Mouse (Mus musculus): ENCODE results near the gene Tmem132a. TPM values are rescaled to one million over a fixed set of nuclear protein-coding genes. Genes with fewer than 3 reads are reported as not detected.

The Tmem132a gene
- polyA plus RNA-seq, 1 experiment from 2014 or later: 51.4 TPM

GRCm38 (mm10) chr19:10900315-10900714, 30.6 kb upstream of the Tmem132a start:
- no peak for ATAC-seq (ENCODE audit: extremely low read depth, insufficient number of reproducible peaks, low FRiP score, low TSS enrichment)
- Histone ChIP-seq H3K4me3 (no peak overlapping the region), H3K9me3 (no peaks in the 10 kb centered on the region), H3K4me2 (no peak overlapping the region), H3K27ac (replicated peaks) (no peak overlapping the region), H3K9ac (no peak overlapping the region), H3K27me3 (replicated peaks) (no peaks in the 10 kb centered on the region), H3K4me1 (peaks cover 42% of the 10 kb centered on the region), H3K36me3 (peaks cover 80% of the 10 kb centered on the region)
- WGBS: 64% methylated on average over 6 of the region's 6 CpGs

- ATAC-seq (ENCODE audit: extremely low read depth, insufficient number of reproducible peaks, low FRiP score, low TSS enrichment): no peak
- Histone ChIP-seq H3K36me3 (peaks cover 52% of the 10 kb centered on the region), H3K4me1 (peaks cover 34% of the 10 kb centered on the region), H3K4me2 (peak overlapping the region; percentile 76), H3K9me3 (no peaks in the 10 kb centered on the region), H3K27me3 (replicated peaks) (no peaks in the 10 kb centered on the region), H3K27ac (replicated peaks) (peak overlapping the region; percentile 57; the same call in 1 of the 2 replicates), H3K9ac (peak overlapping the region; percentile 96), H3K4me3 (peak overlapping the region; percentile 94; the same call in 1 of the 2 replicates)
- WGBS: 71% methylated on average over 8 of the region's 8 CpGs
These were observed 27.8 kb upstream of the Tmem132a start for GRCm38 (mm10) chr19:10897491-10897890.

- no peak for ATAC-seq (ENCODE audit: extremely low read depth, insufficient number of reproducible peaks, low FRiP score, low TSS enrichment)
- Histone ChIP-seq H3K9ac (peak overlapping the region; percentile 96), H3K36me3 (peaks cover 46% of the 10 kb centered on the region), H3K9me3 (no peaks in the 10 kb centered on the region), H3K27me3 (replicated peaks) (no peaks in the 10 kb centered on the region), H3K4me2 (peak overlapping the region; percentile 76), H3K27ac (replicated peaks) (peak overlapping the region; percentile 57), H3K4me1 (peaks cover 34% of the 10 kb centered on the region), H3K4me3 (peak overlapping the region; percentile 94)
- 40% methylated on average over 7 of the region's 7 CpGs for WGBS
These were observed 27.1 kb upstream of the Tmem132a start for GRCm38 (mm10) chr19:10896849-10897248.

- peak overlapping the region; percentile 96 for H3K27ac ChIP-seq (replicated peaks)
- WGBS: 2% methylated on average over 16 of the region's 16 CpGs
- H3K9me3 ChIP-seq: no peaks in the 10 kb centered on the region
- H3K36me3 ChIP-seq: peaks cover 34% of the 10 kb centered on the region
- peak overlapping the region; percentile 96 for H3K9ac ChIP-seq
- H3K4me3 ChIP-seq: peak overlapping the region; percentile 94
- H3K27me3 ChIP-seq (replicated peaks): no peaks in the 10 kb centered on the region
- peak overlapping the region; percentile 76 for H3K4me2 ChIP-seq
- H3K4me1 ChIP-seq: peaks cover 35% of the 10 kb centered on the region
- no peak for ATAC-seq (ENCODE audit: extremely low read depth, insufficient number of reproducible peaks, low FRiP score, low TSS enrichment)
These were observed 26.0 kb upstream of the Tmem132a start for GRCm38 (mm10) chr19:10895708-10896107.

DNA sequence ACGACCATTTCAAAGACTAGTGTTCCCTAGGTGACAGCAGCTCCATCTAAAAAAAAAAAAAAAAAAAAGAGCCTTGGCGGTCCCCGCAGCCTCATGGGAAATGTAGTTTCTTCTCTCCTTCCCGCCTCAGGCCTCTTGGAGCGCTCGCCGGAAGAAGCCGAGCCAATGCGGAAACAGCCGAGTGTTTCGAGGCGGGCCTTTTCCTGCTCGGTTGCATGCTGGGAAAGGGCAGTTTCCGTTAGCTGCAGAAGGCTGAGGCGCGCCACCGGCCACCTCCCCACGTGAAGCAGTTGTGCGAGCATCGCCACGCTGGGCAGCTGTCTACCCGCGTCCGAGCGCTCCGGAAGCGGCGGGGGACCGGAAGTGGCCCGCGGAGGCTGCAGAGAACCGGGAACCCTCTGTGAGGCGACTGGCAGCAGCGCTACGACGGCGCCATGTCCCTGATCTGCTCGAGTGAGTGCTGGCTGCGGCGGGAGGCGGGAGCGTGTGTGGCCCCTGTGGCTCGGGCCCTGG, 25.3 kb upstream of the Tmem132a start, which contains the start of gene Prpf19:
Gene Prpf19, plus strand, starts transcription at position 216 of the 513 bp plus-strand sequence.
- peak within 1 kb of the TSS; percentile 94 for H3K4me3 ChIP-seq
- peak within 1 kb of the TSS; percentile 96 for H3K27ac ChIP-seq (replicated peaks)
- peaks cover 32% of the 10 kb centered on the region for H3K4me1 ChIP-seq
- peak; percentile 92 for ATAC-seq (ENCODE audit: extremely low read depth, insufficient number of reproducible peaks, low FRiP score, low TSS enrichment)
- no peaks in the 10 kb centered on the region for H3K9me3 ChIP-seq
- under 1% methylated on average over 43 of the region's 43 CpGs for WGBS
- peak within 1 kb of the TSS; percentile 76 for H3K4me2 ChIP-seq
- peaks cover 28% of the 10 kb centered on the region for H3K36me3 ChIP-seq
- peak within 1 kb of the TSS; percentile 96 for H3K9ac ChIP-seq
- no peaks in the 10 kb centered on the region for H3K27me3 ChIP-seq (replicated peaks)

GRCm38 (mm10) chr19:10892201-10892600, 22.5 kb upstream of the Tmem132a start:
- Histone ChIP-seq H3K4me3 (no peak overlapping the region), H3K9me3 (no peaks in the 10 kb centered on the region), H3K27me3 (replicated peaks) (no peaks in the 10 kb centered on the region), H3K9ac (no peak overlapping the region), H3K27ac (replicated peaks) (no peak overlapping the region), H3K4me1 (peaks cover 23% of the 10 kb centered on the region), H3K4me2 (no peak overlapping the region), H3K36me3 (no peaks in the 10 kb centered on the region)
- 83% methylated on average over 3 of the region's 3 CpGs for WGBS
- ATAC-seq (ENCODE audit: extremely low read depth, insufficient number of reproducible peaks, low FRiP score, low TSS enrichment): no peak

DNA sequence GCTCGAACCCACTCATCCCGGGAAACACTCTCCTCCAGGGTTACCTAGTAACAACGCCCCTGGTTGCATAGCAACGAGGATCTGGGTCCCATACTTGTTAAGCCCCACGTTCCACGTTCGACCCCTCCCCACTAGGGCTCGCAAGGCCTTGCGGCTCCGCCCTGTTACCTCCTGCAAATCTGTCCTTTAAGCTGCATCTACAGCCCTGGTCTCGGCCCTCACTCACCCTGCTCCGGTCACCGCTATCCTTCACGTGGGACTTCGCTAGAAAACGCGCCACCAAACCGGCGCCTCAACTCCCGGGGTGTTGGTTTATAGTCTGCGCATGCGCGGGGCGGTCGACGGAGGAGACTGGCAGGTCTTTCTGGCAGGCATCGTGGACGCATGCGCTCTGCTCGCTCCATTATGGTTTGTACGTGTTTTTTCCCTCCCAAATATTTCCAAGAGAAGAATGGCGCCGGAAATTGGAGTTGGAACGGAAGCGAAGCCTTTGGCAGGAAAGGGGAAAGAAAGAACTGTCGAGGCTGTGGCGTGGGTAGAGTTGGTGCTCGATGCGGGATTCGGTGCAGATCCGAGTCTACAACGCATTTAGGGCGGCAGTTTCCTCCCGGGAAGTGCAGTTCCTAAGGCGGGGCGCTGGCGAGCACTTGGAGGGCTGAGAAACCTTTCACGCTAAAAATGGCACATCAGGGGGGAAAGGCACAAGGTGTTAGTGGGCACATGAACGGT, 11.8 kb upstream of the Tmem132a start, which contains the start of gene Tmem109:
Gene Tmem109, minus strand, starts transcription at position 576 of the 729 bp plus-strand sequence.
- Histone ChIP-seq H3K4me2 (peak within 1 kb of the TSS; percentile 97), H3K9ac (peak within 1 kb of the TSS; percentile 85), H3K36me3 (peaks cover 5% of the 10 kb centered on the region), H3K27me3 (replicated peaks) (no peaks in the 10 kb centered on the region), H3K27ac (replicated peaks) (peak within 1 kb of the TSS; percentile 88), H3K9me3 (peaks cover 24% of the 10 kb centered on the region), H3K4me1 (peaks cover 30% of the 10 kb centered on the region), H3K4me3 (peak within 1 kb of the TSS; percentile 72)
- WGBS: under 1% methylated on average over 49 of the region's 49 CpGs
- ATAC-seq (ENCODE audit: extremely low read depth, insufficient number of reproducible peaks, low FRiP score, low TSS enrichment): peak; percentile 71

- ATAC-seq (ENCODE audit: extremely low read depth, insufficient number of reproducible peaks, low FRiP score, low TSS enrichment): peak; percentile 10; the same call in 1 of the 2 replicates
- H3K27ac ChIP-seq (replicated peaks): peak overlapping the region; percentile 88
- peaks cover 30% of the 10 kb centered on the region for H3K4me1 ChIP-seq
- peak overlapping the region; percentile 85 for H3K9ac ChIP-seq
- H3K36me3 ChIP-seq: peaks cover 5% of the 10 kb centered on the region
- H3K4me2 ChIP-seq: peak overlapping the region; percentile 97
- H3K4me3 ChIP-seq: peak overlapping the region; percentile 72
- 3% methylated on average over 14 of the region's 14 CpGs for WGBS
- H3K27me3 ChIP-seq (replicated peaks): no peaks in the 10 kb centered on the region
- peaks cover 21% of the 10 kb centered on the region for H3K9me3 ChIP-seq
These were observed 11.3 kb upstream of the Tmem132a start for GRCm38 (mm10) chr19:10880975-10881425.

DNA sequence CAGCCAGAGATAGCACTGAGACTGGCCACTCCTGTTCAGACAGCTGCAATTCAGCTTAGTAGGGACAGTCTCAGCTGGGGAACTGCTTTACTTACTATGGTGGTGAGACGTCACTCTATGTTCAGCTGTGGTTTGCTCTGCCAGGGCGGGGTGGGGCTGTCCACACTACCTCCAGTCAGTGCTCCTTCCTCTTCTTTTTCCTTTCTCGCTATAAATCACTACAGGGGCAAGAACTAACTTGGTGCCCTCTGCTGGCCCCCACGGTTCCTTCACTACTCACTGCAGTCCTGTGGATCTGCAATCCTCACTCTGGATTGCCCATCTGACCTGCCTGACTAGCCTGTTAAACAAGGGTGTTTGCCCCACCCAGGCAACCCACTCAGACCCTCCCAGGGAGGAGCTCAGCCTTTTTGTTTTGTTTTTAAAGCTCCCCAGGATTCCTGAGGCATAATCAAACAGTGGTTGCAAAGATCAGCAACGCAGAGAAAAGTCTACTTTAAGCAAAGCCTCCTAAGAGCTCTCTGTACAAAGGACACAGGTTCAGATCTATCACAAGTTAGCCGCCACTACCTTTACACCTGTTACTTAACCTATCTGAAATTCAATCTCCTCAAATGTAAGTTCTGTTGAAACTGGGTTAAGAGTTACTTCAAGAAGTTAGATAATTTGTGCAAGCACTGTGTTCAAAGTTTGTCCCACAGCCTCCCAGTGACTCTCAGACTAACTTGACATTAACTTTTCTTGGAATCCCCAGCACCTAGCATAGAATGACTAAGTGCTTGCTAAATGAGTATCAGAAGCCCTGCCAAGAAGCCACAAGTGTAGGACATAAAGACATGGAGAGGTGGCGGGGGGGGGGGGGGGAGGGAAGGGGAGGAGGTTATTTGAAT, 10.6 kb upstream of the Tmem132a start:
- Histone ChIP-seq H3K27ac (replicated peaks) (0 out of 2 replicates have a peak overlapping the region, but pooled peaks have one; percentile 88), H3K36me3 (peaks cover 5% of the 10 kb centered on the region), H3K4me2 (peak overlapping the region; percentile 97), H3K9ac (peak overlapping the region; percentile 85), H3K4me3 (peak overlapping the region; percentile 72), H3K27me3 (replicated peaks) (no peaks in the 10 kb centered on the region), H3K9me3 (peaks cover 15% of the 10 kb centered on the region), H3K4me1 (peaks cover 30% of the 10 kb centered on the region)
- 55% methylated on average over 7 of the region's 7 CpGs for WGBS
- no peak for ATAC-seq (ENCODE audit: extremely low read depth, insufficient number of reproducible peaks, low FRiP score, low TSS enrichment)

DNA sequence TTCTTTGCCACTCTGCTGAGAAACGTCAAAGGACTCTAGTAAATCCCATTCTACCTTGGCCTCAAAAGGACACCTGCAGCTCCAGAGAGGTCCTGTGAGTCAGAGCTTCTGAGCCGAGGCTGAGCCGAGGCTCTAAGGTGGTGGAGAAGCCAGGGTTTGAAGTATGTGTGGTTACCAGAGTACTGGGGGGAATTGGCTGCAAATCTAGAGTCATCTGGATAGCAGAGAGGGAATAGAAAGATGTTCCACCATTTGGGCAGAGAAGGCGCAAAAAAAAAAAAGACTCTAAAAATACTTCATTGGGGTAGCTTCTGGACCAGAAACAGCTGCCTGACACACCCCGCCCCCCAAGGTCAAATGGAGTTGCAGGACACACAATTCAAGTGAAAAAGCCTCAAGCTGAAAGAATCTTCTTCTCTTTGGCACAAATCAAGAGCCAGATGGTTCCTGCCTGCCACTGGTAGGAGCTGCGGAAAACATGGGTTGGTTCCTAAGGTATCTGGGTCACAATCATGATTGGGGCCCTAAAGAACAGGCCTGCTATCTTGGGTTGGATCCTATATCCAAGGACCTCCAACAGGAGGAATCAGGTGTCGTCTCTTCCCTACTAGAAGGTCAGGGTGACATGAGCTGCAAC, 8.6 kb upstream of the Tmem132a start:
- ATAC-seq (ENCODE audit: extremely low read depth, insufficient number of reproducible peaks, low FRiP score, low TSS enrichment): no peak
- H3K27ac ChIP-seq (replicated peaks): no peak overlapping the region
- peaks cover 1% of the 10 kb centered on the region; the same call in 1 of the 2 replicates for H3K9me3 ChIP-seq
- H3K9ac ChIP-seq: no peak overlapping the region
- WGBS: 83% methylated on average over 7 of the region's 7 CpGs
- H3K36me3 ChIP-seq: peaks cover 17% of the 10 kb centered on the region
- H3K27me3 ChIP-seq (replicated peaks): no peaks in the 10 kb centered on the region
- no peak overlapping the region for H3K4me3 ChIP-seq
- no peak overlapping the region for H3K4me2 ChIP-seq
- H3K4me1 ChIP-seq: peaks cover 30% of the 10 kb centered on the region
